Mouse (Mus musculus): Measurements from ENCODE around the gene Myl9.

Gene Myl9

GRCm38 (mm10) chr2:156774738-156775454, at the start of gene Myl9:
Myl9 (plus strand) TSS chr2:156775420.
- peak; percentile 86 for DNase-seq (ENCODE audit: low spot score)

DNA sequence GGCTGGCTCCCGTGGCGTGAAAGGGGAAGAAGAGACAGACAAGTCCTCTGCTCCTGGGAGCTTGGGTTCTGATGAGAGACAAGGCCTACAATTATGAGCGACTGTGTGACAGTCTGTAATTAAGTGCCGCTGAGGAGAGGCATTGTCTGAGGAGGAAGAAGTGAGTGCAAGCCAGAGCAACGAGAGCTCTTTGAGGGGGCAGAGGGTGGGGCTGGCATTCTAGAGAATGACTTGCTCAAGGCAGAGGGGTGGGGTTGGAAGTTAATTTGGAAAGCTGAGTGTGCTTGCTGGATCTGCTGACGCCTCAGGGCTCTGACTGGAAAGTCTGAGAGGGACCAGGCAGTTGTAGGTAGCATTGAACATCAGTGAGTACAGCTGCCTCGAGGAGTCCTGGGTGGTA, 48.9 kb upstream of the Myl9 start:
- no peak for DNase-seq (ENCODE audit: low spot score)

GRCm38 (mm10) chr2:156726878-156727277, 48.3 kb upstream of the Myl9 start:
- DNase-seq (ENCODE audit: low spot score) = no peak

- DNase-seq (ENCODE audit: low spot score) = no peak
These were observed 45.4 kb upstream of the Myl9 start for GRCm38 (mm10) chr2:156729537-156730469.

GRCm38 (mm10) chr2:156730501-156730921, 44.7 kb upstream of the Myl9 start:
- peak; percentile 62 for DNase-seq (ENCODE audit: low spot score)

DNA sequence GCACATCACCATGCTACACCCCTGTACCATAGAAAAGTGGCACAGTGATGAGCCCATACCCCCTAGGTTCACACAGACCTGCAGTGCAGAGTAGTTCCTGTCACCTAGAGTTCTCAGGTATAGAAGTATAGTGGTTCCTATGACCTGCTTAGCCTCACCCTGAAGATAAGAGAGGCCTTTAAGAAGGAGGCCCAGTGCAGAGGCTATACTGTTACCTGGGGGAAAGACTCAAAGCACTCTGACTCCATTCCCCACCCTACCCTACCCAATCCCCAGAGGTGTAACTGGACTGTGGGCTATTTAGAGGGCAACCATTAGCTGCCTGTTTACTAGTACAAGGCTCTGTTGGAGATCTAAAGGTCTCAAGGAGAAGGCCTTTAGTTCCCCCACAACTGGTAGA, 43.6 kb upstream of the Myl9 start:
- DNase-seq (ENCODE audit: low spot score) = no peak

DNA sequence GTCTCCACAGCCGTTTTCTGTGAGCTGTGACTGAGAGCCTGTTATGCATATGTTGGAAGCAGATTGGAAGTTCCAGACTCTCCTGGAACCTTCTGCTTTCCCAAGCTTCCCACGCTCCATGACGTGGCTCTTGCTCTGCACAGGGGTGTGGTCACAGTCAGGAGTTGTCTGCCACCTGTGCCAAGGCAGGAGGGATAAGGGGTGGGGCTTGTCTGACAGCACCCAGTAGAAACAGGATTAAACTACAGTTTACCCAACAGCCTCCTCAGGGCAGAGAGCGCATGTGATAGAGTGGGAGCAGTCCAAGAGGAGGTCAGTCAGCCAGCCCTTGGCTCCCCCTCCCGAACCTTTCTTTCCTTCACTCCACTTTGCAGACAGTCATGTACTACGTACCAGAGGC, 43.1 kb upstream of the Myl9 start:
- DNase-seq (ENCODE audit: low spot score) = peak; percentile 65

DNA sequence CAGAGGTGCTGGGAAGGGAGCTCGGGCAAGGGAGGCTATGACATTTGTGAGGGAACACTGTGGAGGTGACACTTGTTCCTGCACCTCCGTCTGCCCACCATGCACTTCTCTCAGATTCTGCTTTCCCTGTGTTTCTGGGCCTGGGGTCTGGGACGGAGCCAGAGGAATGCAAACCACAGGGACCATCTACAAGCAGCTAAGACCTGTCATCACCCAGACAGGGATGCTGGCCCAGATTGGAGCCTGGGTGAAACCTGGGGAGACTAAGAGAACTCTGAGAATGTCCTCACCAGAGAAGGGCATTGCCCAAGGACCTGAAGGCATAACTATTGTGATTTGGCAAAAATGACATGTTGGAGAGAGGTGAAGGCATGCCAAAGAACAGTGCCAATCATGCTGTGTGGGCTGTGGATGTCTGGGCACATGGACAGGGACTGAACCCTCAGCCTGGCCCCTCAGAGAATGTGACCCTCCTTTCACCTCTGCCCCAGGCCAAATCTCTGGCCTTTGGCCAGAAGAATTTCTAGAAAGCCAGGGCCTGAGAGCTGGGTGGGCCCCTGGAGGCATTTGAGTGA, 39.4 kb upstream of the Myl9 start:
- no peak for DNase-seq (ENCODE audit: low spot score)

GRCm38 (mm10) chr2:156736846-156737245, 38.4 kb upstream of the Myl9 start:
- peak; percentile 59 for DNase-seq (ENCODE audit: low spot score)

- peak; percentile 61 for DNase-seq (ENCODE audit: low spot score)
These were observed 37.2 kb upstream of the Myl9 start for GRCm38 (mm10) chr2:156737976-156738375.

GRCm38 (mm10) chr2:156741265-156741664, 34.0 kb upstream of the Myl9 start:
- DNase-seq (ENCODE audit: low spot score) = no peak

DNA sequence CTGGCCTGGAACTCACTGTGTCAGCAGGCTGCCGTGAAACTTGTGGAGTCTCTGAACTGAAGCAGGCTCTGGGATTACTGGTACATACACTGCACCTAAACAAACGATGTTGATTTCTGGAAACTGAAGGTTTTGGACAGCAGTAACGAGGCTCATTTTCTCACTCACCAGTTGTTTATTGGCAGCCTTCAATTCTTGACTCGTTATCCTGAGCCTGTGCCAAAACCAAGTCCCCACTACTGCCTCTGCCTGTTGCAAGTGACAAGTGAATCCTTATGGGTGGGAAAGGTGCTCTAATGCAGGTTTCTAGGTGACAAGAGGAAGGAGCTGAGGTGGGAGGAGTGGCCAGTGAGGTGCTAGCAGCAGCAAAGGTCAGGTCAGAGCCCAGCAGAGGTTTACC, 33.2 kb upstream of the Myl9 start:
- DNase-seq (ENCODE audit: low spot score) = no peak

GRCm38 (mm10) chr2:156743248-156743647, 32.0 kb upstream of the Myl9 start:
- DNase-seq (ENCODE audit: low spot score) = no peak

DNA sequence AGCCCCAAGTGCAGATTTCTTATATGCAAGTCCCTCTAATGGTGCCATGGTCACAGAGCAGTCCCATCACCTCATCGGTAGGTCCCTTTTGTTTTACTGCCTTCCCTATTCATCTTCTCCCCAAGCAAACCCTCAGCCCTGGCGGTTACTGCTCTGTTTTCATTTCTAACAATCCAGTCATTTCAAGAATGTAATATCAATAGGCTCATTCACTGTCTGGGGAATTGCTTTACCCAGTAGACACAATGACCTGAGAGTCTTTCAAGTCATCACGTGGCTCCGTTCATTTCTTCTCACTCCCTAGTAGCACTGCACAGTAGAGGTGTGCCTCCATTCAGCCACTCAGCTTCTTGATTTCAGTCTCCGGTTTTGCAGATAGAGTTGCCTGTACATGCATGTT, 30.8 kb upstream of the Myl9 start:
- DNase-seq (ENCODE audit: low spot score) = no peak

DNA sequence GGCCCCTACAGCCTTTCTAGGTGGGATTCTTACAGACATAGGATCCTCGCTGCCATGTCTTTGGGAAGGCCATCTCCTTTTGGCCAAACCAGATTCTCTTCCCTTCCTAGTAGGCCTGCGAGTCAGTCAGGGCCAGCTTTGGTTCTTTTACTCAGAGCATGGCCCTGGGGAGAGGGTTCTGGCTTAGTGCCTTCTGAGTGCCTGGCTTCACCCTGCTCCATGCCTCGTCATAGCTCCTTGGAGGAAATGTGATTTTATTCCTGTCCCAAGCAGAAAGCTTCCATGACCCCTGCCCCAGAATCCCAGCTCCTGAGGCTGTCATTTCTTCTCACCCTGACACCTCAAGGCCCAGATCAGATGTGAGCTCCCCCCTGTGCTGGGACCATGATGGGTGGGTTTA, 27.9 kb upstream of the Myl9 start:
- no peak for DNase-seq (ENCODE audit: low spot score)

DNA sequence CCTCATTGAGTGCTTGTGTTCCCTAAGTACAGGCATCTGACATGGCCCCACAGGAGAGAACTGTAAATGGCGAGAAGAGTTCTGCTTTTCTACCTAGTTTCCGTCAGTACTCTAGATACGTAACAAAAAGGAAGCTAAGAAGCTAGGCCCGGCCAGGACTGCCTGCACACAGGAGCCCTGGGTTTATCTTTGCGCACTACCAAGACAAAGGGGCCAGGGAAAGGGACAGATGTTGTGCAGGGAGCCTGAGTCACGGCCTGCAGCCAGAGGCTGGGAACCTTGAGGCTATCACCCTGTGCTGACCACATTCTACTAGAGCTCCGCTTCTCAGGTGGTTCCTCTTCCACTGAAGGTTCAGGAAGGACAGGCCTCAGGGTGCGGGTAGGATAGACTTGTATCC, 25.5 kb upstream of the Myl9 start:
- no peak for DNase-seq (ENCODE audit: low spot score)

- DNase-seq (ENCODE audit: low spot score) = no peak
These were observed 18.3 kb upstream of the Myl9 start for GRCm38 (mm10) chr2:156756937-156757336.

GRCm38 (mm10) chr2:156760843-156761505, 14.2 kb upstream of the Myl9 start:
- no peak for DNase-seq (ENCODE audit: low spot score)

- DNase-seq (ENCODE audit: low spot score) = peak; percentile 63
These were observed 13.5 kb upstream of the Myl9 start for GRCm38 (mm10) chr2:156761521-156762278.

GRCm38 (mm10) chr2:156762499-156762898, 12.7 kb upstream of the Myl9 start:
- DNase-seq (ENCODE audit: low spot score) = peak; percentile 54

DNA sequence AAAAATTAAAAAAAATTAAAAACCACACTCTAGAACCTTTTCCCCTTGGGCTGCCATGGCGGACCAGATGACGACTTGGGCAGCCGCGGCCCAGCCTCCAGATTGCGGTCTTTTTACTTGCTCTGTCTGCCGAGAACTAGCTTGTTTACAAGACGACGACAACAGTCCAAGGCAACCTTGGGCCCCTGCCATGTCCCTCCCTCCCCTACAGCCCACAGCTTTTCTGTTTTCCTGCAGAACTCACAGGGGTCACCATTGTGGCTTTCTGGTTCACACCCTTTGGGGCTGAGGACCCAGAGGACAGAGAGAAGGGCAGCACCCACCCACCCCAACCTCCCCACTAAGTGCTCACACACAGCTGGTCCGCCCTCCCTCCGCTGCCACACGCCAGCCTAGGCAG, 12.1 kb upstream of the Myl9 start:
- DNase-seq (ENCODE audit: low spot score) = peak; percentile 86

DNA sequence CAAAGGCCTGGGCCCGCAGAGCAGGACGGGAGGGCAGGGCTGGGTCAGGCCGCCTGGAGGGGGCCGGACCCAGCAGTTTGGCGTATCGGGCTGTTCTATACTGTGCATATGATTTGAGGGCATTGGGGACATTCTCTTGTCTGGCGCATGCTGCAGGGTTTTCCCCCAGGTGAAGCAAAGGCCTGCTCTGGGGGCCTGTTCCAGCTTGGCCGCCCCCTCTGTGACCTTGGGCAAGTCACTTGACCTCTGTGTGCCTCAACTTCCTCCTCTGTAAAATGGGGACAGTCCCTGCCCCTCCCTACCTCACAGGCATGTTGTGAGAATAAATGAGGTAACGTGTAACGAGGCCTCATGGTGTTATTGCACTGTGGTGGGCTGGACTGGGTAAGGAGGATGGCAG, 11.2 kb upstream of the Myl9 start:
- no peak for DNase-seq (ENCODE audit: low spot score)

Measured in testis, postnatal 10 days (tissue).